Mouse (Mus musculus): ENCODE results near the gene Itpkb. TPM values are rescaled to one million over a fixed set of nuclear protein-coding genes. Genes with fewer than 3 reads are reported as not detected.
A peak's percentile ranks its signal among the peaks of the same experiment; 100 is the strongest.
"Not testable (repeated sequence)": the region's sequence is repeated elsewhere in the genome, so short reads cannot be mapped to it uniquely, and the experiment has no call there.

The Itpkb gene
- polyA plus RNA-seq, 1 experiment from 2014 or later = 6.2 TPM

- H3K9me3 ChIP-seq = no peaks in the 10 kb centered on the region
- DNase-seq (ENCODE audit: low spot score) = no peak
- no peak overlapping the region for H3K27ac ChIP-seq (replicated peaks)
- H3K36me3 ChIP-seq (replicated peaks) = 0 out of 2 replicates have a peak, but pooled peaks cover 2% of the 10 kb centered on the region
- peaks cover 48% of the 10 kb centered on the region for H3K4me1 ChIP-seq
- no peaks in the 10 kb centered on the region for H3K27me3 ChIP-seq (replicated peaks; ENCODE audit: low read depth, poor library complexity, severe bottlenecking)
- no peak overlapping the region for H3K4me3 ChIP-seq
- WGBS = 90% methylated on average over 6 of the region's 6 CpGs
These were observed 55.0 kb downstream of the Itpkb start for GRCm38 (mm10) chr1:180385308-180385707.

- peak; percentile 99 for DNase-seq (ENCODE audit: low spot score)
- peak overlapping the region; percentile 60 for H3K4me3 ChIP-seq
- peaks cover 45% of the 10 kb centered on the region for H3K4me1 ChIP-seq
- no peaks in the 10 kb centered on the region for H3K9me3 ChIP-seq
- 2% methylated on average over 27 of the region's 27 CpGs for WGBS
- H3K36me3 ChIP-seq (replicated peaks) = 0 out of 2 replicates have a peak, but pooled peaks cover 2% of the 10 kb centered on the region
- peak overlapping the region; percentile 85 for H3K27ac ChIP-seq (replicated peaks)
- H3K27me3 ChIP-seq (replicated peaks; ENCODE audit: low read depth, poor library complexity, severe bottlenecking) = no peaks in the 10 kb centered on the region
These were observed 56.9 kb downstream of the Itpkb start for GRCm38 (mm10) chr1:180386951-180387749.

- H3K27ac ChIP-seq (replicated peaks) = peak overlapping the region; percentile 85
- H3K4me1 ChIP-seq = peaks cover 38% of the 10 kb centered on the region
- no peaks in the 10 kb centered on the region for H3K27me3 ChIP-seq (replicated peaks; ENCODE audit: low read depth, poor library complexity, severe bottlenecking)
- 20% methylated on average over 11 of the region's 11 CpGs for WGBS
- peak overlapping the region; percentile 60 for H3K4me3 ChIP-seq
- H3K36me3 ChIP-seq (replicated peaks) = 0 out of 2 replicates have a peak, but pooled peaks cover 2% of the 10 kb centered on the region
- no peaks in the 10 kb centered on the region for H3K9me3 ChIP-seq
- DNase-seq (ENCODE audit: low spot score) = no peak
These were observed 57.6 kb downstream of the Itpkb start for GRCm38 (mm10) chr1:180387750-180388480.

- Histone ChIP-seq H3K27ac (replicated peaks) (no peak overlapping the region), H3K36me3 (replicated peaks) (0 out of 2 replicates have a peak, but pooled peaks cover under 1% of the 10 kb centered on the region), H3K4me1 (peaks cover 38% of the 10 kb centered on the region), H3K27me3 (replicated peaks; ENCODE audit: low read depth, poor library complexity, severe bottlenecking) (no peaks in the 10 kb centered on the region), H3K4me3 (no peak overlapping the region), H3K9me3 (no peaks in the 10 kb centered on the region)
- DNase-seq (ENCODE audit: low spot score) = no peak
- WGBS = 64% methylated on average over 1 of the region's 1 CpGs
These were observed 58.2 kb downstream of the Itpkb start for GRCm38 (mm10) chr1:180388481-180388880.

- not testable (repeated sequence) for H3K27ac ChIP-seq (replicated peaks); H3K4me3 ChIP-seq; H3K9me3 ChIP-seq; DNase-seq (ENCODE audit: low spot score); H3K27me3 ChIP-seq (replicated peaks; ENCODE audit: low read depth, poor library complexity, severe bottlenecking); H3K36me3 ChIP-seq (replicated peaks)
- peaks cover 37% of the 10 kb centered on the region for H3K4me1 ChIP-seq
- 85% methylated on average over 11 of the region's 11 CpGs for WGBS
These were observed 59.0 kb downstream of the Itpkb start for GRCm38 (mm10) chr1:180389213-180389760.

GRCm38 (mm10) chr1:180390321-180390731, 60.0 kb downstream of the Itpkb start:
- H3K4me1 ChIP-seq = peaks cover 33% of the 10 kb centered on the region
- no peaks in the 10 kb centered on the region for H3K36me3 ChIP-seq (replicated peaks)
- 75% methylated on average over 3 of the region's 3 CpGs for WGBS
- no peaks in the 10 kb centered on the region for H3K9me3 ChIP-seq
- H3K4me3 ChIP-seq = no peak overlapping the region
- DNase-seq (ENCODE audit: low spot score) = no peak
- no peak overlapping the region for H3K27ac ChIP-seq (replicated peaks)
- H3K27me3 ChIP-seq (replicated peaks; ENCODE audit: low read depth, poor library complexity, severe bottlenecking) = no peaks in the 10 kb centered on the region

GRCm38 (mm10) chr1:180390746-180391574, 60.7 kb downstream of the Itpkb start:
- Histone ChIP-seq H3K27ac (replicated peaks) (no peak overlapping the region), H3K9me3 (no peaks in the 10 kb centered on the region), H3K4me1 (peaks cover 33% of the 10 kb centered on the region), H3K27me3 (replicated peaks; ENCODE audit: low read depth, poor library complexity, severe bottlenecking) (no peaks in the 10 kb centered on the region), H3K4me3 (no peak overlapping the region), H3K36me3 (replicated peaks) (no peaks in the 10 kb centered on the region)
- no peak for DNase-seq (ENCODE audit: low spot score)
- WGBS = 79% methylated on average over 10 of the region's 10 CpGs

GRCm38 (mm10) chr1:180391575-180391945, 61.3 kb downstream of the Itpkb start:
- no peak for DNase-seq (ENCODE audit: low spot score)
- H3K36me3 ChIP-seq (replicated peaks) = no peaks in the 10 kb centered on the region
- no peaks in the 10 kb centered on the region for H3K27me3 ChIP-seq (replicated peaks; ENCODE audit: low read depth, poor library complexity, severe bottlenecking)
- no peak overlapping the region for H3K4me3 ChIP-seq
- H3K27ac ChIP-seq (replicated peaks) = no peak overlapping the region
- WGBS = 87% methylated on average over 4 of the region's 4 CpGs
- H3K4me1 ChIP-seq = peaks cover 30% of the 10 kb centered on the region
- H3K9me3 ChIP-seq = no peaks in the 10 kb centered on the region

- Histone ChIP-seq H3K4me3 (no peak overlapping the region), H3K27ac (replicated peaks) (no peak overlapping the region), H3K4me1 (peaks cover 25% of the 10 kb centered on the region), H3K27me3 (replicated peaks; ENCODE audit: low read depth, poor library complexity, severe bottlenecking) (no peaks in the 10 kb centered on the region), H3K9me3 (no peaks in the 10 kb centered on the region), H3K36me3 (replicated peaks) (no peaks in the 10 kb centered on the region)
- DNase-seq (ENCODE audit: low spot score) = no peak
- 83% methylated on average over 5 of the region's 5 CpGs for WGBS
These were observed 62.0 kb downstream of the Itpkb start for GRCm38 (mm10) chr1:180392137-180392798.

GRCm38 (mm10) chr1:180393017-180393797, 62.9 kb downstream of the Itpkb start:
- DNase-seq (ENCODE audit: low spot score) = no peak
- no peak overlapping the region for H3K4me3 ChIP-seq
- no peaks in the 10 kb centered on the region for H3K27me3 ChIP-seq (replicated peaks; ENCODE audit: low read depth, poor library complexity, severe bottlenecking)
- H3K36me3 ChIP-seq (replicated peaks) = no peaks in the 10 kb centered on the region
- H3K27ac ChIP-seq (replicated peaks) = no peak overlapping the region
- 90% methylated on average over 9 of the region's 9 CpGs for WGBS
- no peaks in the 10 kb centered on the region for H3K9me3 ChIP-seq
- H3K4me1 ChIP-seq = peaks cover 19% of the 10 kb centered on the region

GRCm38 (mm10) chr1:180393873-180394272, 63.6 kb downstream of the Itpkb start:
- WGBS = 95% methylated on average over 12 of the region's 12 CpGs
- Histone ChIP-seq H3K27me3 (replicated peaks; ENCODE audit: low read depth, poor library complexity, severe bottlenecking) (no peaks in the 10 kb centered on the region), H3K4me1 (peaks cover 13% of the 10 kb centered on the region; the same call in 1 of the 2 replicates), H3K27ac (replicated peaks) (no peak overlapping the region), H3K36me3 (replicated peaks) (no peaks in the 10 kb centered on the region), H3K9me3 (no peaks in the 10 kb centered on the region), H3K4me3 (no peak overlapping the region)
- DNase-seq (ENCODE audit: low spot score) = no peak
